Mouse (Mus musculus) retina, postnatal 7 days (tissue): Measurements from ENCODE around the gene Fibcd1.

ENCODE experiments used
- DNase-seq: peaks from one replicate; pipeline ENCODE4 v3.0.0-alpha.2; 2012; ENCODE audit warnings: low read depth, low spot score

Fibcd1 gene

DNA sequence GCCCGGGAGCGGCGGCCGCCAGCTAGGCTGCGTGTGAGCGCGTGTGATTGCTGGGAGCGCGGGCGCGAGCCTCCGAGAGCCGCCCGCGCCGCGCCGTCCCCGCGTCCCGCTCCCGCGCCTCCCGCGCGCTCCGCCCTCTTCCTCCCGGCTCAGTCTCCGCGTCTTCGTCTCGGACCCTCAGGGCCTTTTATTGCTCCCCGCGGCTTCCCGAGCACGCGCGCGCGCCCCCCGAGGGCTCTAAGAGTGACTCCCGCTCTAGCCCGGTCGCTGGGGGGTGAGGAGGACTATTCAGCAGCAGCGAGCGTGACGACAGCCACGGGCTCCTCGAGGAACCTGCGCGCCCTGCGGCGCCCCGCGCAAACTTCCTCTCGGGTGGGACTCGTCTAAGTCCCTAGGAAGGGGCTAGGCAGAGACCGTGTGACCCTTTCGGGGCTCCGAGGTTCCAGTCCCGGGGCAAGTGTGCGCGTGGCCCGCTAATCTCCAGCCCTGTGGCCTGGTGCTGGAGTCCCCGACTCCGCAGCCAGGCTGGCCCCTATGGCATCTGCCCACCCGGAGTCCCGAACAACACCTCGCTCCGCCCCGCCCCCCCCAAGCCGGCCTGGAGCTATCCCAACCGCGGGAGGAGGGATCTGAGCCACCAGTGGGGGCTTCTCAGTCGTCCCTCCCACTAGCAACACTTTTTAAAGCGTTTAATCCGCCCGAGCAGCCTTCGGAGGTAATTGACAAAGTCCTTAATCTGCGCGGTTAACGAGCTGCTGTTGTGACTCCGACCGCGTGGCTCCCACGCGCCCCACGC, at the start of gene Fibcd1:
Gene Fibcd1 (minus strand): TSS at position 110 of the 796 bp plus-strand sequence.
- DNase-seq = peak; percentile 49

DNA sequence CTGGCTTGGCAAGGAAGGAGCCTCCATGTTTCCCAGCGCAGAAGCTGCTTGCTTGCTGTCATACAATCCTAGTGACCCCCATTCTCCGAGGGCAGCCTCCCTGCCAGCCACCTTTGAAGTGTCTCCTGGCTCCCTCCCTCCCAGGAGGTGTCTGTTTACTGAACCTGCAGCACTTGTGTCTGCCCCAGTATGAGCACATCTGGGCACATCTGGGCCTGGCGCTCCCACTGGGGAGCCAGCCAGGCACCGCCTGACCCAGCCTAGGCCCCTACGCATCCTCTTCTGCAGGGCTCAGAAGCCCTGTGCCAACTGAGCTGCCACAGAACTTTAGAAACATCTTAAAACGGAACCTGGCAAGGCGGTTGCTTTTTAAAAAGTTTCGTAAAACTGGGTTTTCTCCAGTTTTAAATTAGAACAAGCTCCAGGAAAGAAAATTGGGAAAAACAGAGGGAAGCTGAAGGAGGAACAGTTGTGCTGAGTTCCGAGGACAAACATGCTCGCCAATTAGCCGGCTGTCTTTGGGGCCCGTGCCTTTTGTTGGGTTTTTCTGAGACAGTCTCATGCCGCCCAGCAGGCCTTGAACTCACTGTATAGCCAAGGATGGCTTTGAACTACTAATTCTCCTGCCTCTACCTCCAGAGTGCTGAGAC, 48.5 kb upstream of the Fibcd1 start:
- DNase-seq = no peak

DNA sequence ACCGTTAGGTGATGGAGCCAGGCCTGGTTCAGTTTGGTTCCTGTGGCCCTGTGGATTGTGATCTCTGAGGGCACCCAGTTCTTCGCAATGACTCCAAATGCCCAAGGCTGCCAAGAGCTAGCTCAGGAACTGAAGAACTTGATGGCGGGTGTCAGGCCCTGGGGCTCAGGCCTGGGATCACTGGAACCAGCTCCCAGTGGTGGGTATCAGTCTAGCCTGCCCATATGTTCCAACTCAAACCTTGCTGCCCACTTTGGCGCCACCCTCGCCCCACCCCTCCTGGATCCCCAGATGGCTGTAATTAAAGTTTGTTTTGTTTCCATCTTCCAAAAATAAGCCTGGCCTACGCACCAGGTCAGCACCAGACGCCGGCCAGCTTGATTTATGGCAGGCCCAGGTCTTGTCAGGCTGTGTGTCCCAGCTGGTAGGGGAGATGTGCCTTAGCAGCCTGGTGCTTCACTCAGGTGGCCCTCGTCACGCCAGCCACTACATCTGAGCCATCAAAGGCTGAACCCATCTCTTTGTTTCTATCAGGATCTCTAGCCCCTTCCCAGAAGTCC, 47.4 kb upstream of the Fibcd1 start:
- no peak for DNase-seq

DNA sequence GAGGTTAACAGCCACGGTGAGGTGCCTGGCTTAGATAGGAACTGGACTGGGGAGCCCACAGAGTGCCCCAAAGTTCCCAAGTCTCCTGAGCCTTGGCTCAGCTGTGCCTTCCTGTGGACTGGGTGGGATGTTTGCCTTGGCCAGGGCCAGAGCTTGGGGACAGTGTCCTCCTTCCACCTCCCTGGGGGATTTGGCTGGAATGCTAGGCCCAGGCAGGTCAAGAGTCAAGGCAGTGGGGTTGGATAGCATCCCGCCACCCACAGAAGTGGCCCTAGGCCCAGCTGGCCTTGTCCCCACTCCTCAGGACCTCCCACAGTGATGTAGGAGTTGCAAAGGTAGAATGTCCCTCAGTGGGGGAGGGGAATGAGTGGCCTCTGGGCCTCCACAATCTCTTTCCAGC, 45.4 kb upstream of the Fibcd1 start:
- no peak for DNase-seq

DNA sequence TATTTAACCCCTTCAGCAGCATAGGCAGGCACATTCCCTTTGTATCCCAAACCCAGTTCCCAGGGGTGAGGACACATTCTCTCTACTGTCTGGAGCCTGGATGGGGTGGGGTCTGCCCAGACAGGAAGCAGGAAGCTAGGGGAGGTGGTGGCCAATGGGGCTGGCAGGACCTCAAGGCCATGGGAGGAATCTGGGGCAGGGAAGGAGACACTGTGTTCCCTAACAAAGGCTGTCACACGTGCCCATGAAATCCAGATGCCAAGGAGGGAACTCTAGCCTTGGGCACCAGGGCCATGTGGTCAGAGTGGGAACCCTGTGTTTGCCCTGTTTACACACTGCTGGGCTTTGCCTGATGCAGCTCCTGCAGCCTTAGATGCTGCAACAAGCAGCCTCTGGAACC, 43.1 kb upstream of the Fibcd1 start:
- DNase-seq = no peak

DNA sequence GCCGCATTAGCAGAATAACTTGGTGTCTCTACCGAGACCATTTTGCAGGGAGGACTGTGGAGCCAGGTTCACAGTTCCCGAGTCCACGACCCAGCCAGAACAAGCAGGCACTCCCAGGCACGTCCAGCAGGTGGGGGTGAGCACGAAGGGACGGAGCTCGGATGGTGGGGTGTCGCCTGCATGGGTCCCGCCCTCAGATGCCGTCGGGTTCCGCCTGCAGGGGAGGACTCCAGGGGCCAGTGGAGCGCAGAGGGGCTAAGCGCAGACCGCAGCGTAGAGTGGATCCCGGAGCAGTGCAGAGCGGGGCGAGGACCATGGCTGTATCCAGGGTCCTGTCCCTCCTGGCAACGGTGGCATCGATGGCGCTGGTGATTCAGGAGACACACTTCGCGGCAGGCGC, 41.2 kb upstream of the Fibcd1 start, which contains the start of gene Lamc3:
Gene Lamc3 (plus strand): TSS at position 262 of the 400 bp plus-strand sequence.
- no peak for DNase-seq

DNA sequence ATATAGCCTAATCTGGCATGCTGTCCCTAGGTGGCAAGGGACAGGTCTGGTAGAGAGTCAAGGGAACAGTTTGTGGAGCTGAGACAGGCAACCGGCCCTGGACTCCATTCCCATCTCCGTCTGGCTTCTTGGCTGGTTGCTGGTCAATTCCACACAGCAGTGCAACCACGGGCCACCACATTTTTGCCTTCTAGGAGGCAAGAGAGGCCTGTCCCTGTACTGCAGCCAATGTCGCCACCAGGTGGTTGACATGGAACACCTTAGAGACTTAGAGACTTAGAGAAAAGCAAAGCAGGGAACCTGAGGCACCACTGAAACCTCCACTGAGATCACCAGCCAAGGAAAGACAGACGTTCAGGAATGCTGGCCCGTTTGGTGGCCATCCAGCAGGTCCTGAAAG, 39.0 kb upstream of the Fibcd1 start:
- DNase-seq = no peak

DNA sequence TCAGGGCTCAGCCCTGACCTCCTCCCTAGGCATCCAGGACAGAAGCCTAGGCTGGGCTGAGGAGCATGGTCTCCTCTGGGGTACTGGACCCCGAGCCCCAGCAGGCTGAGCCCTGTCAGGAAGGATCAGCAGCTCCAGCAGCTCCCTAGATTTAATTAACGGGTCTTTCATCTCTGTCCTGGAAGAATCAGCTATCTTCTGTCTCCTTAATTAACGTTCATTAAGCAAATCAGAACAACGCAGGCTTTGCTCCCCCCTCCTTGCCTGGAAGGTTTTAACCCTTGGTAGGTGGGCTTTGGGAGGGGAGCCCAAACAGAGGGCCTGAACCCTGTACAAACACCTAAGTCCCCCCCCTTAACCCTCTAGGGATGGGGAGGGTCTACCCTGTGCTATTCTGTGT, 37.3 kb upstream of the Fibcd1 start:
- no peak for DNase-seq

DNA sequence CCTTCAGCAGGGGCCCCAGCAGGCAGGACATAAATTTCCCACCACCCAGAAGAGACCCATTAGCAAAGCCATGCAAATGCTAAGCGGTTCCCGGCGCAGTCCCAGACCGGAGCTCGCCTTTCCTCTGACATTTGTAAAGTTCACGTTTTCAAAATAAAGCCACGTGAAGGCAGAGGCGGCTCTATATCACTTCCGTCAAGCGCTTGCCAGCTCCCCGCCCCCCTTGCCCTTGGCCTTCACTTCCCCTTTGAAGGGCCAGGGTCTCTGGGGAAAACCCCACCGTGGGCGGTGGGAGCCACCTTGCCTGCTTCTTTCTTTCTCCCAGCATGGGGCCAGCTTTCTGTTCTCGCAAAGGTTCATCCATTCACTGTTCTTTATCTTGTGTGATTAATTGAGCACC, 35.1 kb upstream of the Fibcd1 start:
- no peak for DNase-seq

DNA sequence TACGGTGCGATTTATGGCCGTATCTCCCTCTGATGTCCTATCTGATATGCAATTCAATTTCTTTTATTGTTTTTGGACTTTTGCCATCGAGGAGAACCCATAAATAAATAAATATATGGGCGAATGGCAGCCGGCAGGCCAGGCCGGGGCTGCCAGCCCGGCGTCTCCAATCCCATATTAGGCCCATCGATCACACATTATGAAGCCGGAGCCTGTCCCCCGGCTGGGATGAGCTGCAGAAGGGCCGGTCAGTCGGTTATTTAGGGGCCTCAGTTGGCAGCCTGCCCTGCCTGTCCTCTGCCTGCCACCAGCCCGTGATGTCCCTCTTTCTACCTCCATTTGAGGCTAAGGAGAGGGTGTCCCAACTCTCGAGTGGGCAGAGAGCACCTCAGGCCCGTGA, 32.8 kb upstream of the Fibcd1 start:
- DNase-seq = no peak

DNA sequence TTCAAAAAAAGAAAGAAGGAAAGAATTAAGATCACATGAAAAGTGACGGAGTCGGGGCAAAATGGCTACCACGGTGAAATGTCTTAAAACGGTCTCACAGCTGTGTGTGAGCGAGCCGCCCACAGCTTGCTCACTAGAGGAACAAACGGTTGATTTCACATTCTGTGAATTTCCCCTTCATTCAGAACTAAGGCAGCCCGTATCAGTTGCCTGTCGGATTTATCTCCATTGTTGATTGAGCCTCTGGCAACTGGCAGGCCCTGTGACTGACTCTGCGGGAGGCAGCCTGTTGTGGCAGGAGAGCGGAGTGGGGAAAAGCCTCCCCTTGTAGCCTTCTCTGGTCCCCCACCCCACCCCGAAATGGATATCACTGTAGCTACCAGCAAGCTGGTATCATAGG, 30.6 kb upstream of the Fibcd1 start:
- DNase-seq = no peak

DNA sequence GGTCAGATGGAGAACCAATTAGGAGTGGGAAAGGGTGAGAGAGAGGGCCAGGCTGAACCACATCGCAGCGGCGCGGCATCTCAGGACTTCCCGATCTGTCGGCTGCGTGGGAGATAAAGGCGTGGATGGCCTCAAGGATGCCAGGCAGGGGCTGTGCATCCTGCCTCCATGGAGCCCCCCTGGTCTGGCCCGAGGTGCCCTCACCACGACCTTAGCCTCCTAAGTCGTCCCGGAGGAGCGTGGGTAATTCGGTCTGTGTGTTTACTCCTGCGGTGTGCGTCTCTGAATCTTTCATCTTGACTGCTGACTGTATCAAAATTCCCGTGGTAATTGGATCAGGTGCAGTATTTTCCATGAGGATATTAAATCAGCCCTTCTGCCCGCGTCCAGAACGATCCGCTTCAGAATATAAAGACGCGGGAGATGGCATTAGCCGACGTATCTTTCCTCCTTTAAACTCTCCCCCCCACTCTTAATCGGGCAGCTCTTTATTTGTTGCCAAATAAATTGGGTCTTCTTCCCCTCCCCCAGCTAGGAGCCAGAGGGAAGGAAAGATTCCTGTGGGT, 28.6 kb upstream of the Fibcd1 start:
- no peak for DNase-seq

DNA sequence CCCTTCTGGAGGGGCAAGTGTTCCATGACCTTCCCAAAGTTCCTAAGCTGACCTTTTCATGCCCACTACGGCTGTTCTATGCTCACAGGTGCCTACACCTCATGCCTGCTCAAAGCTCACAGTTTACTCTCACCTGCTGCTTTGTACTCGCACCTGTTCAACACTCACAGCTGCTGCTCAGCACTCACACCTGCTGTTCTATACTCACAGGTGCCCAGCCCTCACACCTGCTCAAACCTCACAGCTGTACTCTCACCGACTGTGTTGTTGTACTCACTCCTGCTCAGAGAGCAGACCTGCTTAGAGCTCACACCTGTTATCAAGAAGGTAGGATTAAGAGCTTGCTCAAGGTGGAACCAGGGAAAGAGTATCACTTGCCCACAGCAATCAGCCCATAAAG, 24.9 kb upstream of the Fibcd1 start:
- DNase-seq = no peak

DNA sequence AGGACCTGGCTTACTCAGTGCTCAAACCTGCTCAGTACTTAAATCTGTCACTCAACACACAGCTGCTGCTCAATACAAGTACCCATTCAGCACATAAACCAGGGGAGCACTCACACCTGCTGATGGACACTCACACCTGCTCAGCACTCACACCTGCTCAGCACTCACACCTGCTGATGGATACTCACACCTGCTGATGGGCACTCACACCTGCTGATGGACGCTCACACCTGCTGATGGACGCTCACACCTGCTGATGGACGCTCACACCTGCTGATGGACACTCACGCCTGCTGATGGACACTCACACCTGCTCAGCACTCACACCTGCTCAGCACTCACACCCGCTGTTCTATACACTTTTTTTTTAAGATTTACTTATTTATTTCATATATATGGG, 23.9 kb upstream of the Fibcd1 start:
- DNase-seq = no peak

DNA sequence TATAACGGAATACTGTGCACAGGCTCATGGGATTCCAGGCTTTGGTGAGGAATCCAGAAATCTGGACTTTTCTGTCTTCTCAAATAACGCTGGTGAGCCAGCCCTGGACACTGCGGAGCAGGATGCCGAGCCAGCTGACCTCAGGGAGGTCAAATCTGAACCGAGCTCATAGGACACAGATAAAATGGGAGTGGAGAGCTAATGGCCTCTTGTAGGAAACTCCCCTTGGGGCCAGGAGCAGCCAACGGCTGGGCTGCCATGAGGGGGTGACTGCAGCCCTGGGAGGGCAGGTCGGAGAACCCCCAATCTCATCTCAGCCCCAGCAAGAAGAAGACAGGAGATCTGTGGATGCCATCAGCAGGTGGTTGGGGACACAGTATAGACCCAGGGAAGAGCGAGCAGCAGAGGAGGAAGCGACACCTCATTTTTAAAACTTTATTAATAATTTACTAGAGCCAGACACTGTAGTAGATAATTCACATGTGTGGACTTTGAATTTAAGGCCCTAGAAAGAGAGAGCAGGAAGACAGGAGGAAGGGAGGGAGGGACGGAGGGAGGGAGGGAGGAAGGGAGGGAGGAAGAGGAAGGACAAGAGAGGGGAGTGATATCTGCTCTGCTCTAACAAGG, 22.8 kb upstream of the Fibcd1 start:
- no peak for DNase-seq

DNA sequence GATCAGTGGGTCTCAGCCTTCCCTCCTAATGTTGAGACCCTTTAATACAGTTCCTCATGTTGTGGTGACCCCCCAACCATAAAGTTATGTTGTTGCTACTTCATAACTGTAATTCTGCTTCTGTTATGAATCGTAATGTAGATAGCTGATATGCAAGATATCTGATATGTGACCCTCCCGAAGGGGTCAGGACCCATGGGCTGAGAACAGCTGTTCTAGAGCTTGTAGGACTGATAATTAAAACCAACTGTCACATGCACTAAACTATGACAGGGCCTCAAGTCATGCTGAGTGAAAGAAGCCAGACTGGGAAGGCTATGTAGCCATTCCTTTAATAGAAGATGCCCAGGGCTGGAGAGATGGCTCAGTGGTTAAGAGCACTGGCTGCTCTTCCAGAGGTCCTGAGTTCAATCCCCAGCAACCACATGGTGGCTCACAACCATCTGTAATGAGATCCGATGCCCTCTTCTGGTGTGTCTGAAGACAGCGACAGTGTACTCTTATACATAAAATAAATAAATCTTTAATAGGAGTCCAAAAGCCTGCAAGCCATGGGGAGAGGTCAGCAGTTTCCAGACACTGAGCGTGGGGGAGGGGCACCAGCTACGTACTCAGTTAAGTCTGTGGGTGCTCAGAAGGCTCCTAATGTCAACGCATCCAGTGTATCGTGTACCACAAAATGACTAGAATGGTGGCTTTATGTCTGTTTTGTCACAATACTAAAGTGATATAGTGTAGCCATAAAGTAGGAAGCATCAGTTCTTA, 22.1 kb upstream of the Fibcd1 start:
- no peak for DNase-seq

DNA sequence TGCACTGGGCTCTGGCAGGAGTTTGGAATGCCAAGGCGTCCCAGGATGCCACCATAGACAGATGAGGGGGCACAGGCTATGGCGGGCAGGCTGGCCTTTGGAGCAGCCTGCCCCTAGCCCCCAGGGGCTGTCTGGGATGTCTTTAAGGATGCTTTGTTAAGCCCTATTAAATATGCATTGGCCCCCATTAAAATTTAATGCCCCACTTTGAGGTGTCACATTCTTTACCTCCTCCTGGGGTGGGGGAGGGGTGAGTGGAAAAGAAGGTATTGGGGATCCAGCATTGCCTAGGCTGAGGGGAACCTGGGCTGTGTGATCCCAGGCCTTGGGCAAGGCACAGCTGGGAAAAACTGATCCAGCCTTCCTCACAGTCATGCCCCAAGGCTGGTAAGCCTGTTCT, 20.0 kb upstream of the Fibcd1 start:
- no peak for DNase-seq

DNA sequence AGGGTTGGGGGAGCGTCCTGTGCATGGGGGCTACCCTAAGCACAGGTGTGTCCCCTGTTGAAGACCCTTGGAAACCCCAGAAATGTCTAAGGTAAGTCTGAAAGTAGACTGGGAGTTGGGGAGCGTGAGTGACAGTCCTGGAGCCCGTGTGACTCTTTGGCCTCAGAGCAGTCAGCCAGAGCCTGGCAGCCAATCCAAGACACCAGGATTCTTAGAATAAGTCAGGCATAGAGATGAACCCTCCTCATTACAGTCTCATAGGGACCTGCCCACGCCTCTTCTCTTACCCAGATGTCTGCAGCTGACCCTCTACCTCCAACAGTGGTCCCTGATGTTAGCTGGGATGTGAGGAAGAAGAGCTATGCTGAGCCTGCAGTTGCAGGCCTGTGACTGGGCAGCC, 19.5 kb upstream of the Fibcd1 start:
- no peak for DNase-seq

DNA sequence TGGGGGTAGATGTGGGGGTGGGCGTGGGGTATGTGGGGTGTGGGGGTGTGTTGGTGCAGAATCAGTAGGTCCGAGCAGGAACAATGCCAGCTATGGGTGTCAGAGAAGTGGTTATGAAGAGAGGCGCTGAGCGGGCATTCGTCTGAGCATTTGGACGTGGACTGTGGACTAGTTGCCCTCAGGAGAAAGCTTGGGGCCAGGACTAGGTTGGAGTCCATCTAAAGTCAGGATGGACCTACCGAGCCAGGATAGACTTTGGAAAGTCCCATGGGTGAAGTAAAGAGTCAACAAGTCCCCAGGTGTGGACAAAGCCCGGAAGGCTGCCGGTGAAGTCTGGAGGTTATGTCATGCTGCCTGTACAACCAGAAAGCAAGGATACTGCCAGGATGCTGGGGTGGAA, 19.1 kb upstream of the Fibcd1 start:
- no peak for DNase-seq

DNA sequence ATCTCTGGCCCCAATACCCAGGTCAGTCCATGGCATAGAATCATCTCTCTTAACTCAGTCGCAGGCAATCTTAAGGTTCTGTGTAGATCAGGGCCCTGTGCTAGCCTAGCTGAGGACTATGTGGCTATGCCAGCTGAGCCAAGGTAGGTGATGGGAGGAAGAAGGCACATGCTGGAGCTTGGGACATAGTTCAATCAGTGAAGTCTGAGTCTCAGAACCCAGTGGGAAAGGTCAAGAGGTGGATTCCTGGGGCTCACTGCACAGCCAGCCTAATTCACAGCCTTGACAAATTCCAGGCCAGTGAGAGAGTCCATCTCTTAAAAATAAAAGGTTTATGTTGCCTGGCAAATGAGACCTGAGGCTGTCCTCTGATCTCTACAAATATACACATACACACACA, 18.0 kb upstream of the Fibcd1 start:
- no peak for DNase-seq

DNA sequence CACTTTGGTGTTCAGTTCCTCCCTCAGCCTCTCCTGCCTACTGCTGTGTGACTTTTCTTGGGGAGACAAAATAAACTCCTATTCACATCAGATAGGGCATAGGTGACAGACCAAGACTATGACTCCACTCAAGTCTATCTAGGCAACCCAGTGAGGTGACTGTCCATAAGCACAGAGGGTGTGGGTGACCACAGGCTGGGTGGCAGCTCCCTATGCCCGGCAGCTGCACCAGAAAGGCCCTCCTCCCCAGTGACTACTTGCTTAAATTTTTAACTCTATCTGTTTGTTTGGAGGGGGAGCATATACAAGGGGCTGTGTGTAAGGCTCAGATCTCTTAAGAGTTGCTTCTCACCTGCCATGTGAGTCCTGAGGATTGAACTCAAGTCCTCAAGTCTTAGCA, 17.1 kb upstream of the Fibcd1 start:
- DNase-seq = no peak

DNA sequence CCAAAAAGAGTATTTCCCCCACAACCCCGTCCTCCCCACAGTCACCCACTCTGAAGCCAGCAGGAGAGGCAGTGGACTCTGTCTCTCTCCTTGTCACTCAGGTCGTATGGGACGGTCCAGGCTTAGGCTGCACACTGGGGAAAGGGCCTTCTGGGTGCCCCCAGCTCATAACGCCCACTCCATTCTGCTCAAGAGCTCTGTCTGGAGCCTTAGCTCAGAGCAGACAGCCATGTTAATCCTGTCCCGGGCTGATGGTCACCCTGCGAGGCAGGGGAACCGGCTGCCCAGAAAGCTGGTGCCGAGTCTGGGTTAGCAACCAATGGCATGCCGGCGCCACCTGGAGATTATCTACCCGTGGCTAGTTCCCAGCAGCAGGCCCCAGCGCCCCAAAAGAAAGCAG, 12.7 kb upstream of the Fibcd1 start:
- DNase-seq = no peak
